Mouse (Mus musculus) liver, adult 2 months (tissue): ENCODE measurements around the gene Ltbp1.

ENCODE experiments used
- CTCF ChIP-seq: fragments of 200-500 bp; IDR thresholded peaks from 2 replicates; pipeline ENCODE4 v1.5.1; 2011; ENCODE audit warnings: low read depth, low read length, control low read depth
- POLR2A ChIP-seq: fragments of 200-500 bp; IDR thresholded peaks from 2 replicates; pipeline ENCODE4 v1.6.1; 2011; ENCODE audit warnings: low read length, control low read depth; ENCODE audit not compliant: insufficient read depth; ENCODE audit errors: extremely low read depth

DNA sequence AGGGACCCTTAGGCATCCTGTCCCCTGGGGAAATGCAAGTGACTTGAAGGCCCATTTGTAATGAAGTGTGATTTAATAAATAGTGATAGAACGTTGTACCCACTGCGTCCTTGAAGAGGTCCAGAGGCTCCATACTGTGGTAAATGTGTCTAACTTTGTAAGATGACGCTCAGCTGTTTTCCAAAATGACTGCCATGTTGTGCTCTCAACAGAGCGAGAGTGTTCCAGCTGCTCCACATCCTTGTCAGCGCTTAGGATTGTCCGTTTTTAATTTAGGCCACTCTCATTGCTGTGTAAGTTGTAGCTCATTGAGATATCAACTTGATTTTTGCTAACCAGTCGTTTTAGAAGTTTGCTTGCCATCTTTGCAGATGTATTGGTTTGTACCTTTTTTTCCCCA lies 91.4 kb downstream of the Ltbp1 start:
- TF ChIP-seq CTCF (no peak), POLR2A (no peak)
